Mouse (Mus musculus) kidney, embryonic 15.5 days (tissue): ENCODE data around the gene Thap3. TPM values are rescaled to one million over a fixed set of nuclear protein-coding genes. Genes with fewer than 3 reads are reported as not detected.

ENCODE experiments used
- ATAC-seq: fragments of 200-750 bp; cut with Nextera tagmentation; replicated peaks from 2 replicates; pipeline ENCODE4 v1.8.0; 2017; ENCODE audit warnings: moderate TSS enrichment; ENCODE audit not compliant: low FRiP score
- H3K27ac ChIP-seq: fragments of 300-500 bp; sonication (generic); 2 replicates; pipeline ENCODE4 v1.5.1; 2015; ENCODE audit warnings: mild to moderate bottlenecking, inconsistent platforms
- H3K27me3 ChIP-seq: fragments of 300-500 bp; sonication (generic); 2 replicates; pipeline ENCODE4 v1.6.1; 2015; ENCODE audit warnings: inconsistent platforms
- H3K36me3 ChIP-seq: fragments of 300-500 bp; sonication (generic); 2 replicates; pipeline ENCODE4 v1.6.1; 2015; ENCODE audit warnings: inconsistent platforms
- H3K4me1 ChIP-seq: fragments of 300-500 bp; sonication (generic); 2 replicates; pipeline ENCODE4 v1.6.1; 2015; ENCODE audit warnings: inconsistent platforms
- H3K4me2 ChIP-seq: fragments of 300-500 bp; sonication (generic); 2 replicates; pipeline ENCODE4 v1.6.1; 2015; ENCODE audit warnings: moderate library complexity, mild to moderate bottlenecking, inconsistent platforms
- H3K4me3 ChIP-seq: fragments of 300-500 bp; sonication (generic); replicated peaks from 2 replicates; pipeline ENCODE4 v1.5.1; 2015; ENCODE audit warnings: mild to moderate bottlenecking, inconsistent platforms
- H3K9ac ChIP-seq: fragments of 300-500 bp; sonication (generic); 2 replicates; pipeline ENCODE4 v1.6.1; 2015; ENCODE audit warnings: mild to moderate bottlenecking, inconsistent platforms
- H3K9me3 ChIP-seq: fragments of 300-500 bp; sonication (generic); replicated peaks from 2 replicates; pipeline ENCODE4 v1.6.1; 2016; ENCODE audit warnings: inconsistent platforms
- WGBS: fragments of 180-500 bp; shearing (Covaris S2); methylation state at CpG from one replicate; pipeline ENCODE4 v1.1.7; 2015; ENCODE audit warnings: mixed read lengths; 5-methylcytosine and 5-hydroxymethylcytosine counted together
- polyA plus RNA-seq: library from polyadenylated mRNA; unstranded; fragments of >200 nt; fragmentation: Nextera tagmentation; extraction: Ambion mirVana; gene quantifications from 2 replicates; pipeline ENCODE4 v1.2.1, GENCODE M21; 2015

The Thap3 gene
- polyA plus RNA-seq, 1 experiment from 2014 or later, result 44.8 TPM

DNA sequence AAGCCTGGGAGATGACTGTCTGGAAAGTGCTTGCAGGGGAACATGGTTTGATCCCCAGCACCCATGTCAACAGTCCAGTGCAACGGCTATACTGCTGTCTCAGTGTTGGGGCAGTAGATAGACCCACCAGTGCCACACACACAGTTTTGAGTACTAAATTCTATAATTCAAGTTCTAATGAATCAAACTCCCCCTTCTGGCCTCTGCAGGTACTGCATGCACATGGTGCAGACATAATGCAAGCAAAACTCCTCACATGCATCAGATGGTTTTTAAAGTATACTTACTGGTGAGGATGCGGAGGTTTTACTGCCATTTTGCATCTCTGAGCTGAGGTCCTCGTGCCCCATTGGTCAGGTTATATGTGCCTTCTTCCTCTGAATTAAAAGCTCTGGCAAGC, 13.4 kb downstream of the Thap3 start:
- no peak overlapping the region for H3K9ac ChIP-seq
- ATAC-seq, result no peak
- no peaks in the 10 kb centered on the region for H3K27me3 ChIP-seq
- WGBS, result 91% methylated on average over 3 of the region's 3 CpGs
- peaks cover 91% of the 10 kb centered on the region for H3K36me3 ChIP-seq
- 0 out of 2 replicates have a peak, but pooled peaks cover 2% of the 10 kb centered on the region for H3K4me1 ChIP-seq
- no peaks in the 10 kb centered on the region for H3K9me3 ChIP-seq
- H3K4me2 ChIP-seq, result no peak overlapping the region
- no peak overlapping the region for H3K4me3 ChIP-seq
- no peak overlapping the region for H3K27ac ChIP-seq

DNA sequence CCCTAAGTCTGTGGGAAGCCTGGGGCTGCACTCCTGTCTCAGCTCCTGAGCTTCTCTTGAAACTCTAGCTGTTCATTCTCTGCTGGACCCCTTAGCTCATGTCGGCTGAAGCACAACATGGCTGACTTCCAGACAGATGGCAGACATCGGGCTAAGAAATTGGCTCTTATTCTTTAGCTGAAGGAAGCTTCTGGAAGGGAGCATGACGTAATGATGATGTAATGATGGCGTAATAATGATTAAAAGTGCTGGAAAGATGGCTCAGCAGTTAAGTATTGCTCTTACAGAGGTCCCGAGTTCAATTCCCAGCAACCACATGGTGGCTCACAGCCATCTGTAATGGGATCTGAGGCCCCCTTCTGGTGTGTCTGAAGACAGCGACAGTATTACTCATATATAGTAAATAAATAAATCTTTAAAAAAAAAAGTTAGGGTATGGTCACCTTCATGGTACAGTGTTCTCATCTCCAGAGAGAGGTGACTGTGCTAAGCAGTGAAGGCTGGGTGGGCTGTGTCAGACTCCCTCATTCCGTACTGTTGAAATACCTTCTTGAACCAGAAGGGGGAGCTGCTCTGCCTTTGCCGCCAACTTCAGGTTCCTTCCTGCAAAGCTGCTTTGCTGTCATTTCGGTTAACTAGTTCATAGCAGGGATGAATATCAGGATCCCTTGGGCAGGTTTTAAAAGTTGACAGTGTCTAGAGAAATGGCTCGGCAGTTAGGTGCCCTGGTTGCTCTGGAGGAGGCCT, 16.4 kb downstream of the Thap3 start:
- Histone ChIP-seq H3K9me3 (no peaks in the 10 kb centered on the region), H3K4me3 (no peak overlapping the region), H3K27ac (no peak overlapping the region), H3K4me2 (no peak overlapping the region), H3K4me1 (peaks cover 17% of the 10 kb centered on the region), H3K9ac (no peak overlapping the region), H3K27me3 (no peaks in the 10 kb centered on the region), H3K36me3 (peaks cover 71% of the 10 kb centered on the region)
- ATAC-seq, result no peak
- 64% methylated on average over 10 of the region's 10 CpGs for WGBS

DNA sequence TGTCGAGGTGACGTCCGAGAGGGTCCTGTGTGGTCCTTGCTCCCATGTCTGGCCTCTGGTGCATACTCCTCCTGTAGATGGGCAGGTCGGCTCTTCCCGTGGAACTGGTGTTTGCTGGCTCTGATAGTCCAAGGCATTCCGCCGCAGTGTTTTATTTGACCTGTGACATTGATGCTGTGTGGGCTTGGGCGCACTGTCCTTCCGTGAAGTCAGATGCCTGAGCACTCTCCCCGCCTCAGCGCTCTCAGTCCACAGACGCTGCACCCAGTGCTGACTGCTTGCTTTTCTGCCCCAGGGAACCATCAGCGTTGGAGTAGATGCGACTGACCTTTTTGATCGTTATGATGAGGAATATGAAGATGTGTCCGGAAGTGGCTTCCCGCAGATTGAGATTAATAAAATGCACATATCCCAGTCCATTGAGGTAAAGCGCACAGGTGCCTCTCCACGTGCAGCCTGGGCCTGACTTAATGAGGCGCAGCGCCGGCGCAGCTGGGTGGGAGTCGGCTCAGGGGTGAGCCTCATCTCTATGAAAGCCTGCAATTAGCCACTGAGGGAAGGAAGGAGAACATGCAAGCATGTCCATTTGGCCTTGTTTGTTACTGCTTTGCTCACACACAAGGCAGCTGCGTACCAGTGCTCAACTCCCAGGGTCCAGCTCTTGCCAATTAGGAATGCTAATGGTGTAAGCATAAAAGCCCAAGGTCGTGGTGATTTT, 20.4 kb downstream of the Thap3 start:
- Histone ChIP-seq H3K4me1 (peaks cover 17% of the 10 kb centered on the region), H3K27me3 (no peaks in the 10 kb centered on the region), H3K4me3 (no peak overlapping the region), H3K9ac (no peak overlapping the region), H3K9me3 (no peaks in the 10 kb centered on the region), H3K36me3 (peaks cover 57% of the 10 kb centered on the region), H3K4me2 (peak overlapping the region; percentile 35), H3K27ac (peak overlapping the region; percentile 69)
- WGBS, result 50% methylated on average over 26 of the region's 26 CpGs
- peak; percentile 72 for ATAC-seq

DNA sequence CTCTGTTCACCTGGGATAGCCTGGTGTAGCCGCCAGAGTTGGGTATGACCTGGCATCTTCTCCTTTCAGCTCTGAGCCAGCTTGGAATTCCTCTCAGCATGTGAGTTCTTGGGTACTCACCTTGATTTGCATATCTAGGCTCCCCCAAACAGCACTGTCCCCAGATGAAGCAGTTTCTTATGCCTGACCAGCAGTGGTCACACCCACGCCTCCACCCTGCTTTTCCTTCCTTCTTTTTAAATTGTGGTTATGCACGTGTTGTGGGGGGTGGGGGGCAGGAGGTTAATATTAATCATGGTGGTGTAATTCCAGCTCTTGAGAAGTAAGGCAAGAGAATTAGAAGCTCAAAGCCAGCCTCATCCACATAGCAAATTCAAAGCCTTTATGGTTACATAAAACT, 26.0 kb downstream of the Thap3 start:
- H3K9me3 ChIP-seq, result no peaks in the 10 kb centered on the region
- WGBS, result 78% methylated on average over 3 of the region's 3 CpGs
- H3K4me2 ChIP-seq, result no peak overlapping the region
- H3K4me3 ChIP-seq, result no peak overlapping the region
- H3K36me3 ChIP-seq, result peaks cover 78% of the 10 kb centered on the region
- no peak for ATAC-seq
- no peak overlapping the region for H3K27ac ChIP-seq
- H3K9ac ChIP-seq, result no peak overlapping the region
- H3K27me3 ChIP-seq, result no peaks in the 10 kb centered on the region
- peaks cover 3% of the 10 kb centered on the region for H3K4me1 ChIP-seq

DNA sequence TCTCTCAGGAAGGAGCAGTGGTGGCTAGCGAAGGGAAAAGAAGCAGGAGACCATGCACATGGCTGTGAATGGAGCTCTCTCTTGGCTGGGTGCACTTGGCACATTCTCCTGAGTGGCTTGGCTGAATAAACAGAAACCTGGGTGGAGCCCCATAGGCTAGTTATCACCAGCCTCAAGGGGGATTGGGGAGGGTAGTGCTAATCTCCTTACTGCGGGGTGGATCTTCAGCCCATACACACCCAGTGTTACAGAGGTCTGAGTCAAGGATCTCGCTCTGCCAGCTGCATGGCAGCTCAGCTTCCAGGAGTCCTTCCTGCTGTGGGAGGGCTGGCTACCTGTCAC, 28.3 kb downstream of the Thap3 start:
- ATAC-seq, result peak; percentile 92
- no peak overlapping the region for H3K9ac ChIP-seq
- H3K4me3 ChIP-seq, result no peak overlapping the region
- H3K4me2 ChIP-seq, result no peak overlapping the region
- H3K27me3 ChIP-seq, result no peaks in the 10 kb centered on the region
- no peaks in the 10 kb centered on the region for H3K9me3 ChIP-seq
- H3K27ac ChIP-seq, result no peak overlapping the region
- no peaks in the 10 kb centered on the region for H3K4me1 ChIP-seq
- H3K36me3 ChIP-seq, result peaks cover 90% of the 10 kb centered on the region
- 93% methylated on average over 3 of the region's 3 CpGs for whole genome bisulfite sequencing

DNA sequence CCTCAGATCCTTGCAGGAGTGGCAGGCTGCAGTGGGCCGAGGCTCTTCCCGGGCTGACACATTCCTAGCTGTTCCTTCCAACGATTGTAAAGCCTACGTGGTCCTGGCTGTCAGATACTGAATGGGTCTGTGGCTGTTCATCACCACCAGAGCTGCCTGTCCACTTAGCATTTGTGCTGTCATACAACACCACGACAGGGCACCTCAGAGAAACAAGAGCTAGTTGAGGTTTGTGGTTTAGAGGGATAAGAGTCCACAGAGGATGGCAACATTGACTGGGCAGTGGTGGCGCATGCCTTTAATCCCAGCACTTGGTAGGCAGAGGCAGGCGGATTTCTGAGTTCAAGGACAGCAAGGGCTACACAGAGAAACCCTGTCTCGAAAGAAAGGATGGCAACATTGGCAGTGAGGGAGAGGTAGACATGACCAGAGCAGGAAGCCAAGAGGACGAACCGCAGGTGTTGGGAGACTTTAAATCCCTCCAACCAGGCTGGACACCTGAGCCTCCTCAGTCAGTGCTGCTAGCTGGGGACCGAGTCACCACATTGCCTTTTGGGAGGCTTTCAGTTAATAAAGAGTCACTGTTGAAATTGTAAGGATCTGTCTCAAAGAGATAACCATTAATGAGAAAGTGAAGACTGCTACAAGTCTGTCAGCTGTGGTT, 28.8 kb downstream of the Thap3 start:
- no peak overlapping the region for H3K9ac ChIP-seq
- ATAC-seq, result no peak
- no peak overlapping the region for H3K4me2 ChIP-seq
- H3K4me3 ChIP-seq, result no peak overlapping the region
- no peak overlapping the region for H3K27ac ChIP-seq
- H3K27me3 ChIP-seq, result no peaks in the 10 kb centered on the region
- WGBS, result 92% methylated on average over 11 of the region's 11 CpGs
- peaks cover 88% of the 10 kb centered on the region for H3K36me3 ChIP-seq
- no peaks in the 10 kb centered on the region for H3K9me3 ChIP-seq
- no peaks in the 10 kb centered on the region for H3K4me1 ChIP-seq

DNA sequence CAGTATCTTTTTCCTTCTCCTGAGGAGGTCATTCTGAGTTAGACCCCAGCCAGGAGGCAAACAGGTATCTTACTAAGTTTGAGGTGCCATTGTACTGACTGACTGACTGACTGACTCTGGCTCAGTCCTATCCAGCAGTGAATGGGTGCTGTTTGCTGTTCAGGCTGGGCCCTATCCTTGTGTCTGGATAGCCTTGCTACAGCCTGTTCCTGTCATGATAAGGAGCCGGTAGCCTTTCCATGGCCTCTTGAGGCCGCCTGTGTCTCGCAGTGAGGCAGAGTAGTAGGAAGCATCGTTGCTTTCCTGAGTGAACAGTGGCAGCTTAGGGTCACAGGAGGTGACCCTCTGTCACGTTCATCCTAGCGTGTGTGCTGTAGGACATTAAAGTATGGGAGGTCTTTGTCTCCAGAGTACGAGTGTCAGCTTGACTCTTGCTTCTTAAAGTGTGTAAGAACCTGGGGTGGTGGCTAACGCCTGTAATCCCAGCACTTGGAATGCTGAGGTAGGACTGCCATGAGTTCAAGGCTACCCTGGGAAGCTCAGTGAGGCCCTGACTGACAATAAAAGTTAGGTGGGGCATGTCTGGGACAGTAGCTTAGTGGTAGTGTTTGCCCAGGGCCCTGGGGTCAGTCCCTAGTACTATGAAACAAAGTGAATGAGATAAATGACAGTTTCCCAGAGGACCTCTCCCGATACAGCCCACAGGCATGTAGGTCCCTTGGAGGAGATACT, 31.0 kb downstream of the Thap3 start:
- Histone ChIP-seq H3K36me3 (peaks cover 88% of the 10 kb centered on the region), H3K4me2 (no peak overlapping the region)

DNA sequence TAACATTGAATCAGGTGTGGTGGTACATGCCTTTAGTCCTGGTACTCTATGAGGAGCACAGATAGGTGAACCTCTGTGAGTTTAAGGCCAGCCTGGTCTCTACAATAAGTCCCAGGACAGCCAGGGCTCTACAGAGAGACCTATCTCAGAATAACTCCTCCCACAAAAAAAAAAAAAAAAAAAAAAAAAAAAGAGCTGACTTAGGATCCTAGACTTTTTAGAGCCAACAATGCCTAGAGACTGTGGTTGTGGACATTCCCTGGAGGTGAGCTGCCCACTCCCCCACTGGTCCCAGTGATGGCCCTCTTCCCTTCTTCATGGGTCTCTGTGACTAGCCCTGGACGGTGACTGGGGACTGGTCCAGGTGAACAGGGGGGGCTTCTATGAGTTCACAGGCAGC, 33.0 kb downstream of the Thap3 start:
- no peaks in the 10 kb centered on the region for H3K9me3 ChIP-seq
- no peak overlapping the region for H3K9ac ChIP-seq
- peaks cover 90% of the 10 kb centered on the region for H3K36me3 ChIP-seq
- H3K4me3 ChIP-seq, result no peak overlapping the region
- no peak overlapping the region for H3K4me2 ChIP-seq
- H3K4me1 ChIP-seq, result no peaks in the 10 kb centered on the region
- ATAC-seq, result no peak
- H3K27me3 ChIP-seq, result no peaks in the 10 kb centered on the region
- H3K27ac ChIP-seq, result no peak overlapping the region
- 94% methylated on average over 1 of the region's 1 CpGs for WGBS

More for the DNA sequence above, 31.0 kb downstream of the Thap3 start:
- 63% methylated on average over 9 of the region's 9 CpGs for WGBS
- Histone ChIP-seq H3K4me3 (no peak overlapping the region), H3K4me1 (no peaks in the 10 kb centered on the region), H3K9ac (no peak overlapping the region), H3K27me3 (no peaks in the 10 kb centered on the region), H3K9me3 (no peaks in the 10 kb centered on the region), H3K27ac (no peak overlapping the region)
- peak; percentile 65; the same call in 1 of the 2 replicates for ATAC-seq

DNA sequence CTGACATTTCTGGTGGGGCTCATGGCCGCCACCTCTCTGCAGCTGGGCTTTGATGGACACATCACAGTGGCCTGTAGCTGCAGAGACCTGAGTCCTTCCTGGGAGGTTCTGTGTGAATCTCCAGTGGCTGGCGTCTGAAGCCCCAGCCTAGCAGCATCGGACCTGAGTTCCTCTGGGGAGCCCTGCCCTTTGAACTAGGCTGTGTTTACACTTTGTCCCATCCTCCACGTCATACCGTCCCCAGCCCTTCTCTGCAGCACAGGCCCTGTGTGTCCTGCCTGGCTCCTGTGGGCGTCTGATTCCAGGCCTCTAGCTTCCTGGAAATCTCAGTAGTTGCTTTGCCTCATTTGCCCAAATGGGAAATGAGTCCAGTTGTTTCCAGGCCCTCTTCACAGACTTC, 35.6 kb downstream of the Thap3 start:
- H3K36me3 ChIP-seq, result peaks cover 71% of the 10 kb centered on the region

DNA sequence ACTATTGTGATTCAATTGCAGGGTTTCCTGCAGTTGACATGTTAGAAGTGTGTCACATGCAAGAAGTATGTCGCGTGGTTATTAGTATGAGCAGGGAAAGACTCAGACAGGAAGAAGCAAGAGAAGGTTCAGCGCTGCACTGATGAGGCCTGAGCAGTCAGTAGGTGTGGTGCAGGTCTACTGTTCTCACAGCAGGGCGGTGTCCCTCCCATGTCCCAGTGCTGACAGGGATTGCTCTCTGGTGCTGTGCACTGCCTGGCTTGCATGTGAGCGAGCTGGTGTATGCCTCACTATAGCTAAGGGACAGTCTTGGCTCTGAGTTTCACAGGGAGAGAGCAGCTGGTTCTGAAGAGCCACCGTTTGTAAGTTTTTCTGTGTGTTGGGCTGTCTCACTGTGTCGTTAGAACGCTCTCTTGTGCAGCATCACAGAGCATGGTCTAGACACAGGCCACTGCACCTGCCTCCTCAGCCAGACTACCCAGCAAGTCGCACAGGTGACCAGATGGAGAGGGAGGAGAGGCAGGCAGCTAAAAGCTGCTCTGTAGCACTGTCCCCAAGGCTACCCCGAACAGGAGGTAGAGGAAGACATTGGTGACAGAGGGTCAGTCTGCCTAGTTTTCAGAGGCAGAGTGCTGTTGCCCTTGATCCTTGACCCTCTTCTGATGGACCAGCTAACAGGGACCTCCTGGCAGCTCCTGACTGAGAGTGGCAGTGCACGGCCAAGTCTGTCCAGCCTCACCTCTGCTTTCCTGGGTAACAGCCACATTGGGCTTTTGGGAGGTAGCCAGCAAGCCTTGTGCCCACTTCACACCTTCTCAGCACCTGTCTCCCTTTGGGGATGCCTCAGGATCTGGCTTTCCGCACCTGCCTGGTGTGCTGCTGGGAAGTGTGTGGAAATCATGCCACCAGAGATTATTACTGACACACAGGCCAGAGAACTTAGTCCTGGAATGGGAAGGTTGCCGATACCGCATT, 40.0 kb downstream of the Thap3 start:
- Histone ChIP-seq H3K36me3 (peaks cover 41% of the 10 kb centered on the region), H3K4me3 (no peak overlapping the region), H3K9me3 (no peaks in the 10 kb centered on the region), H3K4me2 (no peak overlapping the region), H3K9ac (no peak overlapping the region), H3K27me3 (no peaks in the 10 kb centered on the region), H3K27ac (no peak overlapping the region), H3K4me1 (no peaks in the 10 kb centered on the region)
- no peak for ATAC-seq
- WGBS, result 89% methylated on average over 14 of the region's 14 CpGs

More for the DNA sequence above, 35.6 kb downstream of the Thap3 start:
- Histone ChIP-seq H3K27ac (no peak overlapping the region), H3K4me2 (no peak overlapping the region), H3K4me1 (no peaks in the 10 kb centered on the region), H3K9me3 (no peaks in the 10 kb centered on the region), H3K27me3 (no peaks in the 10 kb centered on the region), H3K4me3 (no peak overlapping the region), H3K9ac (no peak overlapping the region)
- WGBS, result 69% methylated on average over 6 of the region's 6 CpGs
- ATAC-seq, result no peak

DNA sequence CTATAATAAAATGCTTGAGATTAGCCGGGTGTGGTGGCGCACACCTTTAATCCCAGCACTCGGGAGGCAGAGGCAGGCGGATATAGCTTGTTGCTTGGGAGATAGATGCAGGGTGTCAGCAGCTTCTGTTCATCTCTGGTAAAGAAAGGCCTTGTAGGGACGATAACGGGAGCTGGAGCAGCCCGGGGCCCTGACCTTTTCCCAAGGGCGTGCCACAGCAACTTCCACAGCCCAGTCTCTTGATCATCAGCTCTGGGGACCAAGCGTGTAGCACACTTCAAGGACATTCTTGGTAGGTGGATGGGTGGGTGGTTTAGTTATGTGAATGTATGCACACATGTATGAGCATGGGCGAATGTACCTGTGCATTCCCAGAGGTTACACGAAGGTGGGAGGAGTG, 42.6 kb downstream of the Thap3 start:
- 88% methylated on average over 11 of the region's 11 CpGs for WGBS

More for the DNA sequence above, 42.6 kb downstream of the Thap3 start:
- no peak overlapping the region for H3K9ac ChIP-seq
- no peak for ATAC-seq
- no peaks in the 10 kb centered on the region for H3K4me1 ChIP-seq
- H3K4me2 ChIP-seq, result no peak overlapping the region
- H3K27ac ChIP-seq, result no peak overlapping the region
- no peak overlapping the region for H3K4me3 ChIP-seq
- H3K36me3 ChIP-seq, result peaks cover 15% of the 10 kb centered on the region
- H3K9me3 ChIP-seq, result no peaks in the 10 kb centered on the region
- H3K27me3 ChIP-seq, result no peaks in the 10 kb centered on the region
